In genomic region chr2:106895326-106896023, GRCm38 (mm10) we compare ENCODE assay signal across 10 mouse cellular contexts.
DNase-seq lines count a peak whose midpoint lies in the region; ATAC-seq and TF ChIP-seq lines count a peak whose summit lies in the region.
"Had no signal": no experiment of that assay in that cellular context is flagged by ENCODE, and none has a peak within 500 bp of the region (broad histone marks: within the 10 kb centered on the region; RNA-seq: fewer than 3 reads in every experiment).

No protein-coding gene starts in this region.

- WGBS in kidney, embryonic 15.5 days, result 34% methylated on average over 11 of the region's 11 CpGs
- WGBS in kidney, adult 2 months, result 56% methylated on average over 11 of the region's 11 CpGs
- WGBS in embryonic facial prominence, embryonic 14.5 days, result 25% methylated on average over 11 of the region's 11 CpGs
- WGBS in hindbrain, embryonic 16.5 days, result 22% methylated on average over 11 of the region's 11 CpGs
- 9% methylated on average over 11 of the region's 11 CpGs for WGBS in neural tube, embryonic 12.5 days

- H3K4me3 ChIP-seq in kidney, embryonic 15.5 days (replicated peaks), result no peak overlapping the region
- H3K4me3 ChIP-seq in kidney, adult 2 months (ENCODE audit: insufficient read depth, low read depth, low read length), result no peak overlapping the region
- no peak overlapping the region for H3K4me3 ChIP-seq in embryonic facial prominence, embryonic 14.5 days (ENCODE audit: low read depth, low read length)
- no peak overlapping the region for H3K4me3 ChIP-seq in hindbrain, embryonic 16.5 days (ENCODE audit: low read length)
- no peak overlapping the region for H3K4me3 ChIP-seq in neural tube, embryonic 12.5 days

- no peaks in the 10 kb centered on the region for H3K9me3 ChIP-seq in kidney, embryonic 15.5 days (replicated peaks)
- no peaks in the 10 kb centered on the region for H3K9me3 ChIP-seq in embryonic facial prominence, embryonic 14.5 days (ENCODE audit: control insufficient read depth, low read length)
- H3K9me3 ChIP-seq in hindbrain, embryonic 16.5 days (ENCODE audit: control insufficient read depth, low read length), result no peaks in the 10 kb centered on the region
- no peaks in the 10 kb centered on the region for H3K9me3 ChIP-seq in neural tube, embryonic 12.5 days

- H3K36me3 ChIP-seq in kidney, embryonic 15.5 days, result no peaks in the 10 kb centered on the region
- H3K36me3 ChIP-seq in kidney, adult 2 months (ENCODE audit: control insufficient read depth, insufficient read depth, low read length), result no peaks in the 10 kb centered on the region
- no peaks in the 10 kb centered on the region for H3K36me3 ChIP-seq in embryonic facial prominence, embryonic 14.5 days (ENCODE audit: control insufficient read depth, insufficient read depth, low read length)
- no peaks in the 10 kb centered on the region for H3K36me3 ChIP-seq in hindbrain, embryonic 16.5 days (ENCODE audit: control insufficient read depth, insufficient read depth, low read length)
- no peaks in the 10 kb centered on the region for H3K36me3 ChIP-seq in neural tube, embryonic 12.5 days

- DNase-seq in kidney, adult 2 months, result no peak
- peak; percentile 77 for DNase-seq in embryonic facial prominence, embryonic 14.5 days (ENCODE audit: low spot score)
- DNase-seq in left cerebral cortex, postnatal 10 days (ENCODE audit: extremely low spot score in 1 of 2, low spot score in 2 of 2), result no peak
- DNase-seq in adrenal gland, adult 18-20 months (ENCODE audit: low spot score in 2 of 2), result no peak
- DNase-seq: kidney, postnatal 4 days had no signal

- peak; percentile 66 for ATAC-seq in kidney, embryonic 15.5 days (replicated peaks; ENCODE audit: low FRiP score)
- ATAC-seq in embryonic facial prominence, embryonic 14.5 days (ENCODE audit: low read depth), result peak; percentile 93
- ATAC-seq in hindbrain, embryonic 16.5 days, result peak; percentile 71
- ATAC-seq in neural tube, embryonic 12.5 days (ENCODE audit: low FRiP score, low read depth), result peak; percentile 91
- ATAC-seq in megakaryocyte, adult 5-6 weeks (ENCODE audit: poor library complexity, severe bottlenecking), result no peak

- no peak overlapping the region for H3K9ac ChIP-seq in kidney, embryonic 15.5 days
- no peak overlapping the region for H3K9ac ChIP-seq in embryonic facial prominence, embryonic 14.5 days (ENCODE audit: low read depth, low read length)
- no peak overlapping the region for H3K9ac ChIP-seq in hindbrain, embryonic 16.5 days (ENCODE audit: low read depth, low read length)
- H3K9ac ChIP-seq in neural tube, embryonic 12.5 days, result no peak overlapping the region

- no peaks in the 10 kb centered on the region for H3K4me1 ChIP-seq in kidney, embryonic 15.5 days
- no peaks in the 10 kb centered on the region for H3K4me1 ChIP-seq in kidney, adult 2 months (ENCODE audit: control insufficient read depth, insufficient read depth, low read length)
- no peaks in the 10 kb centered on the region for H3K4me1 ChIP-seq in embryonic facial prominence, embryonic 14.5 days (ENCODE audit: control insufficient read depth, insufficient read depth, low read length)
- H3K4me1 ChIP-seq in hindbrain, embryonic 16.5 days (ENCODE audit: control insufficient read depth, insufficient read depth, low read depth, low read length), result no peaks in the 10 kb centered on the region
- peaks cover 14% of the 10 kb centered on the region for H3K4me1 ChIP-seq in neural tube, embryonic 12.5 days

- H3K27ac ChIP-seq in kidney, embryonic 15.5 days, result no peak overlapping the region
- H3K27ac ChIP-seq in kidney, adult 2 months (ENCODE audit: insufficient read depth, low read depth, low read length), result no peak overlapping the region
- no peak overlapping the region for H3K27ac ChIP-seq in embryonic facial prominence, embryonic 14.5 days (replicated peaks; ENCODE audit: low read depth, low read length)
- H3K27ac ChIP-seq in hindbrain, embryonic 16.5 days (ENCODE audit: low read depth, low read length), result no peak overlapping the region
- no peak overlapping the region; the same call in 1 of the 2 replicates for H3K27ac ChIP-seq in neural tube, embryonic 12.5 days

- no peak for TF ChIP-seq CTCF in kidney, adult 2 months (conservative IDR thresholded peaks at IDR 0.05; ENCODE audit: insufficient read depth, insufficient read length, low read depth, low read length)

- no peak for TF ChIP-seq POLR2A in kidney, adult 2 months (IDR thresholded peaks at IDR 0.05; ENCODE audit: low read depth, low read length)

- intact Hi-C loops in left cerebral cortex, postnatal 10 days (cut with DNase I), result no loop called here

- H3K4me2 ChIP-seq in kidney, embryonic 15.5 days, result no peak overlapping the region
- H3K4me2 ChIP-seq in embryonic facial prominence, embryonic 14.5 days (ENCODE audit: low read depth, low read length), result no peak overlapping the region
- H3K4me2 ChIP-seq in hindbrain, embryonic 16.5 days (ENCODE audit: low read length), result no peak overlapping the region
- 0 out of 2 replicates have a peak overlapping the region, but pooled peaks have one; percentile 3 for H3K4me2 ChIP-seq in neural tube, embryonic 12.5 days (replicated peaks)
- H3K4me2 ChIP-seq: liver, embryonic 11.5 days had no signal

- no peaks in the 10 kb centered on the region for H3K27me3 ChIP-seq in kidney, embryonic 15.5 days
- H3K27me3 ChIP-seq in kidney, adult 2 months (replicated peaks; ENCODE audit: control insufficient read depth, insufficient read depth, low read length), result no peaks in the 10 kb centered on the region
- no peaks in the 10 kb centered on the region for H3K27me3 ChIP-seq in embryonic facial prominence, embryonic 14.5 days (replicated peaks; ENCODE audit: control insufficient read depth, insufficient read depth, low read length)
- H3K27me3 ChIP-seq in hindbrain, embryonic 16.5 days (replicated peaks; ENCODE audit: control insufficient read depth, insufficient read depth, low read length), result no peaks in the 10 kb centered on the region
- H3K27me3 ChIP-seq in neural tube, embryonic 12.5 days (replicated peaks), result no peaks in the 10 kb centered on the region
